Mouse (Mus musculus): Measurements from ENCODE around the gene Macf1. TPM values are rescaled to one million over a fixed set of nuclear protein-coding genes. Genes with fewer than 3 reads are reported as not detected.

The Macf1 gene
- polyA plus RNA-seq, 1 experiment, result 250 TPM

DNA sequence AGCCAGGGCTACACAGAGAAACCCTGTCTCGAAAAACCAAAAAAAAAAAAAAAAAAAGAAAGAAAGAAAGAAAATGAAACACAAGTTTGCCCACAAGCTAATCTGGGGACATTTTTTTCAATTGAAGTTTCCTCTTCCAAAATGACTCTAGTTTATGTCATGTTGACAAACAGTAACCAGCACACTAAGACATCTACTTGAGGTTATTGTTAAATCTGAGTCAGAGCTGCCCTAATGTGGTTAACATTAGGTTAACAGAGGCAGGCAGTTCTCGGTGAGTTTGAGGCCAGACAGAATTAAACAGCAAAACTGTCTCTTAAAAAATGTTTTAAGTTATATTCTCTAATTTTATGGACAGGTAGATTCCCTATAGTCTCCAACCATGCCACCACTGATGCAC lies 72.9 kb downstream of the Macf1 start:
- H3K4me3 ChIP-seq (ENCODE audit: insufficient read depth, low read length), result no peak overlapping the region
- TF ChIP-seq POLR2A (IDR thresholded peaks at IDR 0.05; ENCODE audit: low read depth, low read length), result no peak
- TF ChIP-seq CTCF (IDR thresholded peaks at IDR 0.05; ENCODE audit: borderline replicate concordance, insufficient read depth, low read length), result no peak
- H3K27ac ChIP-seq (ENCODE audit: insufficient read depth, low read length), result no peak overlapping the region
- H3K4me1 ChIP-seq (ENCODE audit: control insufficient read depth, insufficient read depth, low read length), result peaks cover 3% of the 10 kb centered on the region; the same call in 1 of the 2 replicates

DNA sequence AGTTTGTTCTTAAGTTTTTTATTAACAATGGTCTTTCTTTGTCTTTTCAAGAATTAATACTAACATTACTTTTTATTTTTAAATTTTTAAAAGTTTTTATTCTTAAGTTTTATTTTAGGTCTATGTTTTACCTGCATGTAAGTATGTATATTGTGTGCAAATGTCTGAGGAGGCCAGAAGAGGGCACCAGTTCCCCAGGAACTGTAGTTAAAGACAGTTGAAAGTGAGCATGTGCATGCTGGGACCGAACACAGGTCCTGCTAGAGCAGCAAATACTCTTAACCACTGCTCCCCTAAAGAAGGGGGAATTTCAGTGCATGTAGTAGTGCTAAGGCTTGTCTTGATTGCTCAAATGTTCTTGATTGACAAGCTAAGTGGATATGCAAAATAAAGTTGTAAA lies 77.0 kb downstream of the Macf1 start:
- Histone ChIP-seq H3K4me1 (ENCODE audit: control insufficient read depth, insufficient read depth, low read length) (peaks cover 3% of the 10 kb centered on the region; the same call in 1 of the 2 replicates), H3K27ac (ENCODE audit: insufficient read depth, low read length) (no peak overlapping the region), H3K4me3 (ENCODE audit: insufficient read depth, low read length) (no peak overlapping the region)
- no peak for TF ChIP-seq POLR2A (IDR thresholded peaks at IDR 0.05; ENCODE audit: low read depth, low read length)
- no peak for TF ChIP-seq CTCF (IDR thresholded peaks at IDR 0.05; ENCODE audit: borderline replicate concordance, insufficient read depth, low read length)

DNA sequence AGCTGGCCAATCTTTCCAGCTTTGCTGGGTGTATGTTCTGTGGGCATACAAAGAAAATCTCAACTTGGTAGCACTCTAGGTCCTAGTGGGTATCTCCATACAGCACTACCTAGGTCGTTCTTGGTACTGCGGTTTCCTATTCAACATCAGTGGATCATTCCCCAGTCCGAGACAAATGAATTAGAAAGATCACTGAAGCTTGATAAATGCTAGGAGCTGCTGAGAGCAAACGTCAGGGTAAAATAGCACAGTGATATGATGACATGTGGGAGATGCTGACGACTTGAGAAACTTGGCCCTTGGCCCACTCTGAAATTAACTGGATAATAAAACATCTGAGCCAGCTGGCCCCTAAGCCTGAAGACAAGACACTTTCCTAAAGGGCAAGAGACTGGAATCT lies 78.2 kb downstream of the Macf1 start:
- TF ChIP-seq POLR2A (IDR thresholded peaks at IDR 0.05; ENCODE audit: low read depth, low read length), result no peak
- no peak for TF ChIP-seq CTCF (IDR thresholded peaks at IDR 0.05; ENCODE audit: borderline replicate concordance, insufficient read depth, low read length)
- H3K4me3 ChIP-seq (ENCODE audit: insufficient read depth, low read length), result no peak overlapping the region
- H3K27ac ChIP-seq (ENCODE audit: insufficient read depth, low read length), result no peak overlapping the region
- H3K4me1 ChIP-seq (ENCODE audit: control insufficient read depth, insufficient read depth, low read length), result peaks cover 3% of the 10 kb centered on the region; the same call in 1 of the 2 replicates

DNA sequence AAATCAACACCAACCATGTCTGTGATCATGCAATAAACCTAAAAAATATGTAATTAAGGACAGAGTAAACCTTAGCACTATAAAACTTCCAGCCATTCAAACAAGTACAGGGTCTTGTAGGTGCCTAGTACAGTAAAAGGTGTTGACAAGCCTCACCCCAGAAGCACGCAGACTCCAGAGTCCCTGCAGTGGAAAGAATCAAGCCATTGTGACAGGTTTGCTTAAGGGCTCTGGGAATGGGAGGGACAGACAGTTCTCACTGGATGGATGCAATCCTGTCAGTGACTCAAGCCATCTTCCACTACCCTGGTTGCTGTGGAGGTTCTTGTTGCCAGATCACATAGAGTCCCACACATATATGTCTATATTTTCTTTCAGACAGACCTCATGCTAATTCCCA lies 78.9 kb downstream of the Macf1 start:
- Histone ChIP-seq H3K4me1 (ENCODE audit: control insufficient read depth, insufficient read depth, low read length) (no peaks in the 10 kb centered on the region; the same call in 1 of the 2 replicates), H3K4me3 (ENCODE audit: insufficient read depth, low read length) (no peak overlapping the region), H3K27ac (ENCODE audit: insufficient read depth, low read length) (no peak overlapping the region)
- TF ChIP-seq POLR2A (IDR thresholded peaks at IDR 0.05; ENCODE audit: low read depth, low read length), result no peak
- TF ChIP-seq CTCF (IDR thresholded peaks at IDR 0.05; ENCODE audit: borderline replicate concordance, insufficient read depth, low read length), result no peak

DNA sequence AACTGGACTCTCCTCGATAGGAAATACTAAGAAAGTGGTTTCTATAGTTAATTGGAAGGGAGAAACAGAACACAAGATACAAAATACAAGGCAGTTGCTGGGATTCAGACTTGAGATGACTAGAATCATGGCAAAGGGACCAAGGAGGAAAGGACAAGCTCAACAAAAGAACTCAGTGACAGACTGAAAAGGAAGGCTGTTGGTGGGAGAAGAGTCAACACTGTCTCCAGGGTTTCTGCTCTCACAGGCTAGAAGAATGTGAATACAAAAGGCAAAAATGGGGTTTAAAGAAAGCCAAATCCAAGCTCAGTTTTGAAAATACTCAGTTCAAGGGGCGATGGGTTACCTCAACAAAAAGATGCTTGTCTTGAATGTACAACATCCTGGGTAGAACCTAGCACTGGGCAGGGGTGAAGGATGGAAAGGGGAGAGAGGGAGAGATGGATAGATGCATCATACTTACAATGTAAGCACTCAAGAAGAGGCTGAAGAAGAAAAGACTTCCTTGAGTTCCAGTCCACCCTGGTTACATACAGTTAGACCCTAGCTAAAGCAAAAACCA lies 81.4 kb downstream of the Macf1 start:
- Histone ChIP-seq H3K27ac (ENCODE audit: insufficient read depth, low read length) (no peak overlapping the region), H3K4me1 (ENCODE audit: control insufficient read depth, insufficient read depth, low read length) (no peaks in the 10 kb centered on the region; the same call in none of the 2 replicates)
- TF ChIP-seq CTCF (IDR thresholded peaks at IDR 0.05; ENCODE audit: borderline replicate concordance, insufficient read depth, low read length), result no peak
- TF ChIP-seq POLR2A (IDR thresholded peaks at IDR 0.05; ENCODE audit: low read depth, low read length), result no peak

DNA sequence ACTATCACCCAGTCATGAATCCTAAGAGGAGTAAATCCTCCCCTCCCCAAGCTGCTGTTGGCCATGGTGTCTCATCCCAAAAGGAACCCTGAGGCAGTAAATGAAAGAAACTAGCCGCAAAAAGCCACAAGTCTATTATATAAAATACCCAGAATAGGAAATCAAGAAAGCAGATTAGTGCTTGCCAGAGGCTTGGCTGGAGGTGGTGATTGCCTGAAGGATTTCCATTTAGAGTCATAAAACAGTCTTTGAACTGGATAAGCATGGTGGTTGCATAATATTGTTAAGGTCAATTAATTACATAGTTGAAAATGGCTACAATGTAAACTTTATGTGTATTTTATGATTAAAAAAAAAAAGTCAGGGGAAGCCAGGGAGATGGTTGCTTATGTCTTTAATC lies 83.1 kb downstream of the Macf1 start:
- TF ChIP-seq POLR2A (IDR thresholded peaks at IDR 0.05; ENCODE audit: low read depth, low read length) (no peak), CTCF (IDR thresholded peaks at IDR 0.05; ENCODE audit: borderline replicate concordance, insufficient read depth, low read length) (no peak)
- Histone ChIP-seq H3K4me1 (ENCODE audit: control insufficient read depth, insufficient read depth, low read length) (no peaks in the 10 kb centered on the region; the same call in none of the 2 replicates), H3K27ac (ENCODE audit: insufficient read depth, low read length) (no peak overlapping the region), H3K4me3 (ENCODE audit: insufficient read depth, low read length) (no peak overlapping the region)

More for the DNA sequence above, 81.4 kb downstream of the Macf1 start:
- no peak overlapping the region for H3K4me3 ChIP-seq (ENCODE audit: insufficient read depth, low read length)

DNA sequence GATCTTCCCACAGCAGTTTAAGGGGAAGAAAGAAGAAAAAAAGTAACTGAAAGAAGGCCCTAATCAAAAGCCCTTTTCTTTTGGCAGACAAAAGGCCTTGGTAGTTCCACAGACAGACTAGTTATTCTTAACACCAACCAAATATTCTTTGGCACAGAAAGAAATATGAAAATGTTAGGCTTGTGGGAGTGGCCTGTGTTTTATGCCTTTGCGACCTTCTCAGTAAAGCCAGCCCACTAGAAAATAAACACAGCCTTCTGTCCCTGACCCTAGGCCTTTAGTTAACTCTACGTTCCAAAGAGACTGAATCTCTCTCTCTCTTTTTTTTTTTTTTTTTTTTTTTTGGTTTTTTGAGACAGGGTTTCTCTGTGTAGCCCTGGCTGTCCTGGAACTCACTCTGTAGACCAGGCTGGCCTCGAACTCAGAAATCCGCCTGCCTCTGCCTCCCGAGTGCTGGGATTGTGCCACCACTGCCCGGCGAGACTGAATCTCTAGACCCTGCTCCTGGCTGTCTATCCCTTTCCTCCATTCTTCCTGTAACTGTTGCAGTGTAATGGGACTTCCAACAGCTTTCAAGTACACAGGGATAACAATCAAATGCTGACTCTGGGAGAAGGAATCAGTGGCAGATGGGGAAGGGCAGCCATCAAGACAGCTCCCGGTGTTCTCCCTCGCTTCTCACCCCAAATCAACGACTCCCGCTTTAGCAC lies 85.5 kb downstream of the Macf1 start:
- no peak for TF ChIP-seq CTCF (IDR thresholded peaks at IDR 0.05; ENCODE audit: borderline replicate concordance, insufficient read depth, low read length)
- no peak for TF ChIP-seq POLR2A (IDR thresholded peaks at IDR 0.05; ENCODE audit: low read depth, low read length)
- no peak overlapping the region for H3K27ac ChIP-seq (ENCODE audit: insufficient read depth, low read length)
- peaks cover 11% of the 10 kb centered on the region for H3K4me1 ChIP-seq (ENCODE audit: control insufficient read depth, insufficient read depth, low read length)
- H3K4me3 ChIP-seq (ENCODE audit: insufficient read depth, low read length), result no peak overlapping the region

DNA sequence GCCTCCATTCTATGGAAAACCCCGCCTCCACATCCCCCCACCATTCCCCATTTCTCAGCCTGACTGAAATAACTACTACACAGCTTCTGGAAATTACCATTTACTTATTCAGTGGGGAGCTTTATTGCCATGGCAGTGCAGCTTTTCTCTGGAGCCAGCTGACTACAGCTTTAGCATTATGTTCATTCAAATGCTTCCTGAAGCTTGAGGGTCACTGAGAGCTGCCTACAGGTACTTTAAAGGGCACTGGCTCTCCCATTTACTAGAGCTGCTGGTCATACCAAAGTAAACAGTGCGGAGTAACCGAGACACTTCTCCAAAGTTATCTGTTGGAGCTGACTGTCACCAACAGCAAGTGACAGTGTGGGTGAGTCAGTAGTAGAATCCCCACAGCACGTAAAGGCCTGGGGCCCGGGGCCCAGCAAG lies 89.8 kb downstream of the Macf1 start:
- H3K27ac ChIP-seq (ENCODE audit: insufficient read depth, low read length), result peak overlapping the region; percentile 78
- TF ChIP-seq POLR2A (IDR thresholded peaks at IDR 0.05; ENCODE audit: low read depth, low read length) (no peak), CTCF (IDR thresholded peaks at IDR 0.05; ENCODE audit: borderline replicate concordance, insufficient read depth, low read length) (no peak)
- H3K4me3 ChIP-seq (ENCODE audit: insufficient read depth, low read length), result no peak overlapping the region
- H3K4me1 ChIP-seq (ENCODE audit: control insufficient read depth, insufficient read depth, low read length), result peaks cover 19% of the 10 kb centered on the region

DNA sequence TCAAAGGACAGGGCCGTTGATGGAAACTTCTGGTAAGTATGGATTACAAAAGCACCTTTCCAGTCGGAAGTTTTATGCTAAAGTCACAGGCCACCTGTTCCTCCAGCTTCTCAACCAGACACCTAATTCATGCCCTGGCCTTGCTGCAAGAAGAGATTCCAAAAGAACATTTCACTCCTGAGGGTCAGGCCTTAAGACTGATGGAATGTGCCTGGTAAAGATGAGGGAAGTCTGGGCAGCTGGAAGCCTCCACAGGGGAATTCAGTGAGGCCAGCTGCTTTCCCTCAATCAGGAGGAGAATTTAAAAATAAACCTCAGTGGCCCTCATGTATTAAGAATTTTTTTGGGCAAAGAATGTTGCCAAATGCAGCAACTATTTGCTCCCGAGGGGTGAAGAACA lies 90.5 kb downstream of the Macf1 start:
- Histone ChIP-seq H3K4me3 (ENCODE audit: insufficient read depth, low read length) (no peak overlapping the region), H3K27ac (ENCODE audit: insufficient read depth, low read length) (peak overlapping the region; percentile 78), H3K4me1 (ENCODE audit: control insufficient read depth, insufficient read depth, low read length) (peaks cover 26% of the 10 kb centered on the region)
- TF ChIP-seq CTCF (IDR thresholded peaks at IDR 0.05; ENCODE audit: borderline replicate concordance, insufficient read depth, low read length) (no peak), POLR2A (IDR thresholded peaks at IDR 0.05; ENCODE audit: low read depth, low read length) (no peak)

DNA sequence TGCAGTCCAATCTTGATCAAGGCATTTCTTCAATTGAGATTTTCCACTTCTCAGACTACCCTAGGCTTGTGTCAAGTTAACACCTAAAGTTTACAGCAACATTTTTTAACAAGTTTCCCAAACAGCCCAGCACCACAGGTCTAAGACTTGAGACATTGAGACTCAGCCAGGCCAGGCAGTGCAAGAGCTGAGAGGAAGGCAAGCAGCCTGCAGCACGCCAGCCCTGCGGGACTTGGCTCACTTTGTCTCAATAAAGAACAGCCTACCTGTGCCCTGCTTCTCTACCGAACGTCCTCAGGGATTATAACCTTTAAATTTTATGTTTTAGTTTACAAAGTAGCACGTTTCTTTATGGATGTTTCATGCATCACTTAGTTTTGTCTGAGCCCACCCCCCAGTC lies 92.1 kb downstream of the Macf1 start:
- peaks cover 32% of the 10 kb centered on the region for H3K4me1 ChIP-seq (ENCODE audit: control insufficient read depth, insufficient read depth, low read length)
- no peak overlapping the region for H3K27ac ChIP-seq (ENCODE audit: insufficient read depth, low read length)
- TF ChIP-seq CTCF (IDR thresholded peaks at IDR 0.05; ENCODE audit: borderline replicate concordance, insufficient read depth, low read length) (no peak), POLR2A (IDR thresholded peaks at IDR 0.05; ENCODE audit: low read depth, low read length) (no peak)
- H3K4me3 ChIP-seq (ENCODE audit: insufficient read depth, low read length), result no peak overlapping the region

All from embryonic fibroblast, embryonic 13.5 days (primary cell).